Mouse (Mus musculus) 416B (cell line): ENCODE data around the gene Stag2.

ENCODE experiments used
- DNase-seq: peaks from one replicate; pipeline ENCODE4 v3.0.0; 2011; ENCODE audit warnings: low read depth

Gene Stag2

DNA sequence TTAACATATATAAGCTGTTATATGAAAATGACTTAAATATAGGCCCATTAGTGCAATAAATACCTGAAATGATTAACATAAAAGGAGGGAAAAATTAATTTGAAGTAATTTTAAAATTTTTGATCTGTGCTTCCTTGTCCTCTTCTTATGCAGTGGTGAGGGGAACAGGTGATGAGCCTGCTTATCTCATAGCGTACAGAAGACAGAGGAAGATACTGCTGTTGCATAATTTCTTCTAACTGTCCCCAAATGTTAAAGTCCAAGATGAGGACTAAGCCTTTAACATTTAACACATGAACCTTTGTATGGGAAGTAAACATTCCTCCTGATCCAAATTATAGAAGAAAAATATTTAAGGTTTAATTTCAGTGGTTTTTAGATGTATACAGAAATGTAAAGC is 66.6 kb downstream of the Stag2 start:
- no peak for DNase-seq

- DNase-seq, result no peak
Observed at GRCm38 (mm10) chrX:42250342-42250741, 101.2 kb downstream of the Stag2 start.

- peak; percentile 43 for DNase-seq
Observed at GRCm38 (mm10) chrX:42272713-42273112, 123.6 kb downstream of the Stag2 start.

DNA sequence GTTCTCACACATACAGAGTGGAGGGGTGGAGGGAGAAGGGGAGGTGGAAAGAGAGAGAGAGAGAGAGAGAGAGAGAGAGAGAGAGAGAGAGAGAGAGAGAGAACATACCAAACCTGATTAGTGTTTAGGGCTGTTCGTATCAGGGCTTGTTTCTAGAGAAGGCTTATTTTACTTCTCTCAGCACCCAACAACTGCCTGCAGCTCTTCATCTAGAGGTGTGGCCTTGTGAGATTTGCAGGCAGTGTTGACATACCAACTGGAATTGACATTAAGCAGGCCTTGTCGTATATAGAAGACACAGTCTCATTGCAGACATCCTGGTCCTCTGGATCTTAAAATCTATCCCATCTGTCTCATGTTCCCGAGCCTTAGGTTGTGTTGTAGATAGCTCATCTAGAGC is 141.1 kb downstream of the Stag2 start:
- DNase-seq, result no peak

- DNase-seq, result no peak
Observed at GRCm38 (mm10) chrX:42315231-42315630, 166.1 kb downstream of the Stag2 start.

- no peak for DNase-seq
Observed at GRCm38 (mm10) chrX:42320424-42320823, 171.3 kb downstream of the Stag2 start.

- DNase-seq, result no peak
Observed at GRCm38 (mm10) chrX:42321200-42321773, 172.2 kb downstream of the Stag2 start.

- no peak for DNase-seq
Observed at GRCm38 (mm10) chrX:42324848-42325247, 175.7 kb downstream of the Stag2 start.
